Mouse (Mus musculus) limb, embryonic 14.5 days (tissue): ENCODE data around the gene Impdh1. TPM values are rescaled to one million over a fixed set of nuclear protein-coding genes. Genes with fewer than 3 reads are reported as not detected.
A peak's percentile ranks its signal among the peaks of the same experiment; 100 is the strongest.

Experiments used
- ATAC-seq: fragments of 200-750 bp; cut with Nextera tagmentation; 2 replicates; pipeline ENCODE4 v1.8.0; 2017; ENCODE audit warnings: low read depth, moderate number of reproducible peaks, moderate TSS enrichment; ENCODE audit not compliant: low FRiP score
- DNase-seq: peaks from one replicate; pipeline ENCODE4 v3.0.0-alpha.2; 2015; ENCODE audit warnings: low spot score
- H3K27ac ChIP-seq: fragments of 300-500 bp; sonication (generic); replicated peaks from 2 replicates; pipeline ENCODE4 v1.5.1; 2014; ENCODE audit warnings: low read depth, mild to moderate bottlenecking, low read length, moderate library complexity, mixed read lengths
- H3K27me3 ChIP-seq: fragments of 300-500 bp; sonication (generic); 2 replicates; pipeline ENCODE4 v1.6.1; 2014; ENCODE audit warnings: low read length, mixed read lengths; ENCODE audit not compliant: control insufficient read depth, insufficient read depth
- H3K36me3 ChIP-seq: fragments of 300-500 bp; sonication (generic); 2 replicates; pipeline ENCODE4 v1.6.1; 2014; ENCODE audit warnings: mild to moderate bottlenecking, low read length, moderate library complexity, mixed read lengths; ENCODE audit not compliant: control insufficient read depth, insufficient read depth
- H3K4me1 ChIP-seq: fragments of 300-500 bp; sonication (generic); 2 replicates; pipeline ENCODE4 v1.6.1; 2014; ENCODE audit warnings: antibody characterized with exemption, low read length, mixed read lengths; ENCODE audit not compliant: control insufficient read depth, insufficient read depth
- H3K4me2 ChIP-seq: fragments of 300-500 bp; sonication (generic); replicated peaks from 2 replicates; pipeline ENCODE4 v1.6.1; 2014; ENCODE audit warnings: low read depth, mild to moderate bottlenecking, low read length, moderate library complexity; ENCODE audit not compliant: severe bottlenecking
- H3K4me3 ChIP-seq: fragments of 300-500 bp; sonication (generic); replicated peaks from 2 replicates; pipeline ENCODE4 v1.5.1; 2014; ENCODE audit warnings: low read length
- H3K9ac ChIP-seq: fragments of 300-500 bp; sonication (generic); 2 replicates; pipeline ENCODE4 v1.6.1; 2014; ENCODE audit warnings: mild to moderate bottlenecking, low read depth, low read length, moderate library complexity; ENCODE audit not compliant: severe bottlenecking
- H3K9me3 ChIP-seq: fragments of 300-500 bp; sonication (generic); 2 replicates; pipeline ENCODE4 v1.6.1; 2016; ENCODE audit warnings: low read length; ENCODE audit not compliant: control insufficient read depth
- POLR2A ChIP-seq: fragments of 200-500 bp; IDR thresholded peaks from 2 replicates; pipeline ENCODE4 v1.8.0; 2012; ENCODE audit warnings: inconsistent platforms, mild to moderate bottlenecking, moderate library complexity, borderline replicate concordance; ENCODE audit not compliant: insufficient read depth, insufficient read length; ENCODE audit errors: extremely low read depth
- WGBS: fragments of 180-500 bp; shearing (Covaris S2); extraction: QIAGEN DNeasy Blood & Tissue Kit; methylation state at CpG from one replicate; pipeline ENCODE4 v1.1.7; 2014; 5-methylcytosine and 5-hydroxymethylcytosine counted together
- polyA plus RNA-seq, 2 experiments: library from polyadenylated mRNA; depleted of rRNA in 1 of 2; stranded (reverse) in 1 of 2; unstranded in 1 of 2; fragments of >200 nt; fragmentation: Nextera tagmentation in 1 of 2; extraction: Ambion mirVana in 1 of 2; gene quantifications; 2 replicates each; pipeline versions ENCODE4 v1.2.1 to v1.2.3; 2012 to 2014

Impdh1 gene
- polyA plus RNA-seq (2012; rRNA removed): 42.1 and 53.1 TPM in 2 replicates
- 46.6 and 49.2 TPM in 2 replicates for polyA plus RNA-seq (2014; fragmentation: Nextera tagmentation; extraction: Ambion mirVana)

- TF ChIP-seq POLR2A: no peak
- ATAC-seq: peak; percentile 80
- H3K27ac ChIP-seq: no peak within 1 kb of the TSS
- under 1% methylated on average over 44 of the region's 56 CpGs for whole genome bisulfite sequencing
- peaks cover 16% of the 10 kb centered on the region for H3K27me3 ChIP-seq
- no peaks in the 10 kb centered on the region for H3K9me3 ChIP-seq
- peaks cover 21% of the 10 kb centered on the region for H3K4me1 ChIP-seq
- H3K9ac ChIP-seq: peak within 1 kb of the TSS; percentile 59
- H3K4me3 ChIP-seq: peak within 1 kb of the TSS; percentile 64
- DNase-seq: peak; percentile 63
- no peaks in the 10 kb centered on the region for H3K36me3 ChIP-seq
- peak within 1 kb of the TSS; percentile 97 for H3K4me2 ChIP-seq
These were observed at the start of gene Impdh1 for GRCm38 (mm10) chr6:29215881-29216501. Gene Impdh1 (minus strand): TSS chr6:29216364.

- no peaks in the 10 kb centered on the region for H3K36me3 ChIP-seq
- no peak overlapping the region for H3K4me2 ChIP-seq
- no peaks in the 10 kb centered on the region for H3K4me1 ChIP-seq
- H3K27me3 ChIP-seq: no peaks in the 10 kb centered on the region
- 69% methylated on average over 3 of the region's 3 CpGs for WGBS
- no peak overlapping the region for H3K27ac ChIP-seq
- ATAC-seq (no peak), DNase-seq (no peak)
- no peaks in the 10 kb centered on the region for H3K9me3 ChIP-seq
- TF ChIP-seq POLR2A: no peak
- H3K9ac ChIP-seq: no peak overlapping the region
- no peak overlapping the region for H3K4me3 ChIP-seq
These were observed 48.3 kb upstream of the Impdh1 start for GRCm38 (mm10) chr6:29264456-29264781.

DNA sequence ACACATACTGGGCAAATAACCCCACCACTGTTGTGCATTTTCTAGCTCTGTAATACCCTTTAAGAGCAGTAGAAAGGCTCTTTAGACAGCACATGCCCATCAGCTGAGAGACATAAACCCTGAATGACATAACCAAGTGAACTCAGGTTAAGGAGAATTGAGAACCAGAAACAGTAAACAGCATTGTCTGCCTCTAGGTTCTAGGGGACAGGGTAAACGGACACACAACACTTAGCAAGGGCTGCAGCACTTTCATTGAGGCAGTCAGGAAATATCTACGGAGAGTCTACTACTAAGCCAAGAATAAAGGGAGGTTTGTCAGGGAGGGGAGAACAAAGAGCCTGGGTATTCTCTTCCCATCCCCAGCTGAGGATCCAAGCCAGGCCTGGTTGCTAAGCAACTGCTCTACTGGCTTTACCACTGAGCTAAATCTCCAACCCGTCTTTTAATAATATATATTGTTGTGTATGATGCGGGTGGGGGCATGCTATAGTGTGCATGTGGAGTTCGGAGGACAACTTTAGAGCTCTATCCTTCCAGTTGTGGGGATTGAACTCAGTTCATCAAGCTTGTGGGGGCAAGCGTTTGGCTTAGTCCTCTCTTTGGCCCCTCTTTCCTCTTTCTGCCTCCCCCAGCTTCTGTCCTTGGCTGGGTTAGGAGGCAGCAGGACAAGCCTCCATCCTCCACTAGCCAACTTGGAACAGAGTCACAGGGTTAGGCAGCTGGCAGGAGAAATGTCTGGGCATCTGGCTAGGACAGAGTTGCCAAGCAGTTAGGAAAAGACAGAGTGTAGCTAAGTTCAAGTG is 47.7 kb upstream of the Impdh1 start:
- ATAC-seq (no peak), DNase-seq (no peak)
- Histone ChIP-seq H3K4me2 (no peak overlapping the region), H3K9me3 (no peaks in the 10 kb centered on the region), H3K4me1 (no peaks in the 10 kb centered on the region), H3K27me3 (no peaks in the 10 kb centered on the region), H3K9ac (no peak overlapping the region), H3K27ac (no peak overlapping the region), H3K4me3 (no peak overlapping the region), H3K36me3 (no peaks in the 10 kb centered on the region)
- 69% methylated on average over 6 of the region's 6 CpGs for WGBS
- TF ChIP-seq POLR2A: no peak

DNA sequence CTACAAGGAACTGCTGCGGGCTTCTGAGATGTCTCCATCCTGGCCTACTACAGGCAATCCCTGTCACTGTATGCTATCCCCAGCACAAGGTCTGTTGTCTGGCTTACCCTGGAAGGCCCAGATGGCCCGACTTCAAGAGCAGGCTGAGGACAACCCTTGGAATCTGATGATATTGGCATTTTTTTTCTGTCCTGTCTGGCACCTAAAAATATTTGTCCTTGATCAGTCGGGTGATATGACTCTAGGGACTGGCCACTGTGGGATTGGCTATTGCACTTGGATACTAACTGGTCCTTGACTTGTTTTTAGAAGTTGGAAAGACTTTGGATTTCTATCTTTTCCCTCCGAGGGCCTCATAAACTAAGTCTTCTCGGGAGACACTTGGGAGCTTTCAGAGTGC is 45.7 kb upstream of the Impdh1 start:
- H3K27me3 ChIP-seq: no peaks in the 10 kb centered on the region
- no peak overlapping the region for H3K4me3 ChIP-seq
- H3K36me3 ChIP-seq: no peaks in the 10 kb centered on the region
- no peak overlapping the region for H3K27ac ChIP-seq
- ATAC-seq (no peak), DNase-seq (no peak)
- H3K9ac ChIP-seq: no peak overlapping the region
- no peaks in the 10 kb centered on the region for H3K9me3 ChIP-seq
- 68% methylated on average over 5 of the region's 5 CpGs for WGBS
- no peaks in the 10 kb centered on the region for H3K4me1 ChIP-seq
- no peak for TF ChIP-seq POLR2A
- no peak overlapping the region for H3K4me2 ChIP-seq

DNA sequence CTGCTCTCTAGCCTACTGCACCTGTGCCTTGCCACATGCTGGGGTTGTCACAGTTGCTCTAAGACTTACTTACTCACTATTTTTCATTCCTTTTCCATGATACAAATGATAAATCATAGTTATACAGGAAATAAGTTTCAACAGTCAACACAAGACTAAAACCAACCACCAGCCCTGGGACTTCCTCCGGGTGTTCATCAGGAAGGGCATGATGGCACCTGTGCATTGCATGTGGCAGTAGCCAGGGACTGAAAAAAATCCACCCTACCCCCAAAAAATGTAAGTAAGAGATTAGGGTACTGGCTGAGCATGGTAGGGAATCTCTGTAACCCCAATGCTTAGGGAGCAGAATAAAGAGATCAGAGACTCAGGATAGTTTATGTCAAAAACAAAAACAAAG is 43.3 kb upstream of the Impdh1 start:
- no peak for TF ChIP-seq POLR2A
- DNase-seq (no peak), ATAC-seq (no peak)
- Histone ChIP-seq H3K9me3 (no peaks in the 10 kb centered on the region), H3K4me1 (no peaks in the 10 kb centered on the region), H3K36me3 (no peaks in the 10 kb centered on the region), H3K4me3 (no peak overlapping the region), H3K27ac (no peak overlapping the region), H3K4me2 (no peak overlapping the region), H3K9ac (no peak overlapping the region), H3K27me3 (no peaks in the 10 kb centered on the region)
- 86% methylated on average over 1 of the region's 1 CpGs for WGBS
